Mouse (Mus musculus) spleen, adult 2 months (tissue): Measurements from ENCODE around the gene Rnaset2a.
"Not testable (repeated sequence)": the region's sequence is repeated elsewhere in the genome, so short reads cannot be mapped to it uniquely, and the experiment has no call there.

Experiments
- CTCF ChIP-seq: fragments of 200-500 bp; IDR thresholded peaks from 2 replicates; pipeline ENCODE4 v1.5.1; 2011; ENCODE audit warnings: mild to moderate bottlenecking, inconsistent platforms; ENCODE audit not compliant: insufficient read depth, insufficient read length, insufficient replicate concordance; ENCODE audit errors: extremely low read depth
- POLR2A ChIP-seq: fragments of 200-500 bp; IDR thresholded peaks from 2 replicates; pipeline ENCODE4 v1.6.1; 2011; ENCODE audit warnings: low read depth, low read length, inconsistent platforms

GRCm38 (mm10) chr17:8112199-8112598 lies 35.7 kb downstream of the Rnaset2a start:
- TF ChIP-seq CTCF, POLR2A: not testable (repeated sequence)
